Mouse (Mus musculus) right cerebral cortex, postnatal 36 days (tissue): ENCODE data around the gene Cd2bp2.
"Not testable (repeated sequence)": the region's sequence is repeated elsewhere in the genome, so short reads cannot be mapped to it uniquely, and the experiment has no call there.

Source experiments
- DNase-seq, 2 experiments: peaks; one replicate each; pipeline ENCODE4 v3.0.0; 2022; ENCODE audit warnings: low spot score in 2 of 2, mixed read lengths in 1 of 2

Cd2bp2 gene

GRCm38 (mm10) chr7:127190672-127191071, 5.2 kb downstream of the Cd2bp2 start:
- DNase-seq = no peak

- DNase-seq = no peak
These were observed 7.3 kb downstream of the Cd2bp2 start for GRCm38 (mm10) chr7:127188305-127189276.

- DNase-seq = no peak
These were observed 8.5 kb downstream of the Cd2bp2 start for GRCm38 (mm10) chr7:127187351-127187750.

GRCm38 (mm10) chr7:127185601-127186000, 10.2 kb downstream of the Cd2bp2 start:
- DNase-seq = no peak

- DNase-seq = no peak
These were observed 11.1 kb downstream of the Cd2bp2 start for GRCm38 (mm10) chr7:127184720-127185119.

GRCm38 (mm10) chr7:127183828-127184227, 12.0 kb downstream of the Cd2bp2 start:
- no peak for DNase-seq

GRCm38 (mm10) chr7:127183345-127183744, 12.5 kb downstream of the Cd2bp2 start:
- no peak for DNase-seq

- not testable (repeated sequence) for DNase-seq
These were observed 14.1 kb downstream of the Cd2bp2 start for GRCm38 (mm10) chr7:127181724-127182123.

GRCm38 (mm10) chr7:127180783-127181182, 15.1 kb downstream of the Cd2bp2 start:
- DNase-seq = no peak

- DNase-seq = no peak
These were observed 18.9 kb downstream of the Cd2bp2 start for GRCm38 (mm10) chr7:127176937-127177336.

- no peak for DNase-seq
These were observed 29.3 kb downstream of the Cd2bp2 start for GRCm38 (mm10) chr7:127166501-127166900.

- DNase-seq = no peak
These were observed 30.0 kb downstream of the Cd2bp2 start for GRCm38 (mm10) chr7:127165607-127166493.

- no peak for DNase-seq
These were observed 31.8 kb downstream of the Cd2bp2 start for GRCm38 (mm10) chr7:127164002-127164401.

GRCm38 (mm10) chr7:127162546-127162945, 33.3 kb downstream of the Cd2bp2 start:
- DNase-seq = no peak

GRCm38 (mm10) chr7:127157548-127157947, 38.3 kb downstream of the Cd2bp2 start:
- DNase-seq = no peak

- DNase-seq = no peak
These were observed 42.4 kb downstream of the Cd2bp2 start for GRCm38 (mm10) chr7:127153477-127153876.

- no peak for DNase-seq
These were observed 43.4 kb downstream of the Cd2bp2 start for GRCm38 (mm10) chr7:127152464-127152863.

GRCm38 (mm10) chr7:127147901-127148300, 47.9 kb downstream of the Cd2bp2 start:
- DNase-seq = no peak

GRCm38 (mm10) chr7:127146267-127146603, 49.6 kb downstream of the Cd2bp2 start:
- DNase-seq = no peak

GRCm38 (mm10) chr7:127145387-127146266, 50.2 kb downstream of the Cd2bp2 start:
- DNase-seq = no peak

GRCm38 (mm10) chr7:127144412-127144811, 51.4 kb downstream of the Cd2bp2 start:
- no peak for DNase-seq
